Mouse (Mus musculus) lung, adult 2 months (tissue): ENCODE measurements around the gene Cabp1. TPM values are rescaled to one million over a fixed set of nuclear protein-coding genes. Genes with fewer than 3 reads are reported as not detected.
A peak's percentile ranks its signal among the peaks of the same experiment; 100 is the strongest.

Experiments
- DNase-seq: peaks from one replicate; pipeline ENCODE4 v3.0.0; 2022
- H3K4me1 ChIP-seq: fragments of 200-500 bp; 2 replicates; pipeline ENCODE4 v1.6.1; 2011; ENCODE audit warnings: low read length; ENCODE audit not compliant: control insufficient read depth, insufficient read depth
- H3K4me3 ChIP-seq: fragments of 200-500 bp; replicated peaks from 2 replicates; pipeline ENCODE3; 2011; ENCODE audit warnings: low read depth, mild to moderate bottlenecking, control low read depth, low read length; ENCODE audit errors: extremely low read depth
- CTCF ChIP-seq: fragments of 200-500 bp; IDR thresholded peaks from 2 replicates; pipeline ENCODE4 v1.5.1; 2011; ENCODE audit warnings: mild to moderate bottlenecking, low read length, control low read depth; ENCODE audit not compliant: insufficient read depth
- POLR2A ChIP-seq: fragments of 200-500 bp; IDR thresholded peaks from 2 replicates; pipeline ENCODE4 v1.6.1; 2011; ENCODE audit warnings: low read depth, mild to moderate bottlenecking, control low read depth, low read length, borderline replicate concordance; ENCODE audit errors: extremely low read depth
- WGBS: fragments of 180-500 bp; shearing (Covaris S2); methylation state at CpG from one replicate; pipeline ENCODE4 v1.1.7; 2018; 5-methylcytosine and 5-hydroxymethylcytosine counted together
- polyA plus RNA-seq: library from polyadenylated mRNA; depleted of rRNA; stranded (reverse); fragments of >200 nt; gene quantifications from 2 replicates; pipeline ENCODE4 v1.2.3, GENCODE M21; 2012

Cabp1 gene
- polyA plus RNA-seq, 1 experiment, result 6.9 TPM

DNA sequence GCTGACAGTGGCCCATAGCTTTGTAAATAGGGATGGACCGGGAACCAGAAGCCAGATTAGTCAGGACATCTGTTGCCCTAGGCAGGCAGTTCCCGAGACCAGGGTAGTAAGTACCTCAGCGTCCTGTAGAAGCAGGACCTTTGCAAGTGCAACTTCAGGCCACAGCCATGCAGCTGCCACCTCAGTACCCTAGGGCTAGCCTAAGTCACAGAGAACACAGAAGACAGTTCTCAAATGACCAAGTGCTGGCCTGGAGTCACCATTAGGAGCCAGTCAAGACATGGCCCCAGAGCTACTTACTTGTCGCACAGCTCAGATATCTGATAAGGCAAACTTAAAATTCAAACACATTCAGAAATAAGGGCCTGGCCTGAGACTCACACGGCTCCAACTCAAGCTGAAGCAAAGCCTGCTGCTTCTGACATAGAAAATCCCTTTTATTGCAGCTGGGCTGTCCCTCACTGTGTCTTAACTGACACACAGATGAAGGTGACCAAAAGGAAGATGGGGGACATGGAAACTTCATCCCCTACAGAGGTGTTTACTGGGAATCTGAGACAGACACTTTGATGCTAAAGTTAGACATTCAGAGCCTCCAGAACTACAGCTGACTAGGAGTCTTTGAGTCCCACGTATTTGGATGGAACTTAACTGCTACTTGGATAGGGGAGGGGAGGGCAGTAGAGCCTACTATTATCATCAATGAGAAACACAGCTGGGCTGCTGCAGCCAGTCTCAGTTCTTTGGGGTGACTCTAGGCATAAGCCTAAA, 48.0 kb downstream of the Cabp1 start:
- 72% methylated on average over 6 of the region's 6 CpGs for WGBS

DNA sequence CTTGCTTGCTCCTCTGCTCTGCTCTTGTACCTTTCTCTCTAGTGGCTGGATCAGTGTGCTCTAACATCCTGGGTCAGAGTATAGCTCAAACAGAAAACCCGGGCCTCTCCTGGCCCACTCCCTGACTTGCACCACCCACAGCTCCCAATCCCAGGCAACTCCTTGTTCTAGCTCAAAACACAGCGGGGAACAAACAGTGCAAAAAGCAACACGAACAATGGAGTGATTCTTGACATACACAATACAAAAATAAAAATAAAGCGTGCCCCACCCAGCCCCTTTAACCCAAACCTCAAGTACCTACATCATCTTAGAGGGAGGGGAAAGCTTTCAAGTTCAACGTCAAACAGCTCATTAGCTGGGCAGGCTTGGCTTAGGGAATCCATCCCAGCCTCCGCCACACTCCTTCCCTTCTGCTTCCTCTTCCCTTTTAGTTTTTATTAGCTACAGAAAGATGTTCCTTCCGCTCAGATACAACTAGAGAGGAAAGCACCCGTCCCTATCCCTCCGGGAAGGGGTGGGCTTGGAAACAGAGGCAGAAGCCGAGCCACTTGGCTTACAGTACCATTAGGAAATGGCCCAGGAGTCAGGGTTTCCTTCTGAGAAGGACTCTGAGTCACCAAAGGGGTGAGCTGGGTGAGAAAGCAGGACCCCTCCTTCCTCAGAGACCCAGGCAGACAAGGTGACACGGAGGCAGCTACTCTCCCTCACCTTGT, 48.8 kb downstream of the Cabp1 start:
- TF ChIP-seq CTCF (no peak), POLR2A (no peak)
- peaks cover 5% of the 10 kb centered on the region for H3K4me1 ChIP-seq
- WGBS, result 48% methylated on average over 11 of the region's 11 CpGs
- no peak overlapping the region for H3K4me3 ChIP-seq
- no peak for DNase-seq

More for the DNA sequence above, 48.0 kb downstream of the Cabp1 start:
- no peak for DNase-seq
- no peak overlapping the region for H3K4me3 ChIP-seq
- H3K4me1 ChIP-seq, result peaks cover 5% of the 10 kb centered on the region
- TF ChIP-seq POLR2A (no peak), CTCF (no peak)

DNA sequence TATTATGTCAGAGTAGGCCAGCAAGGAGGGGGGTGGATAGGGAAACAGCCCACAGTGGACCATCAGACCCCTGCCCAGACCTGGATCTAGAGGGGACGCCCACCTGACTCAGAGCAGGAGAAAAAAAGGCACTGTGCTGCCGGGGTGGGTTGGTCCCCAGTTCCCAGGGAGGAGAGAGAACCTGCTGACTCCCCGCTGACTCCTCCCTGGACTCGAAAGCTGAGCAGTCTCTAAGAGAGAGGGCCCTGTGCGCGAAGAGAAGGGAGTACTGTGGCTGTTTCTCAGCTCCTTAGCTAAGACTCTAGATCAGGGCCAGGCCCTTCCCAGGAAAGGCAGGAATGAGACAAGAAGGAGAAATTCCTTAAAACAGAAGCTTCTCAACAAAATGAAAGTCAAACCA, 49.7 kb downstream of the Cabp1 start:
- WGBS, result 78% methylated on average over 6 of the region's 6 CpGs
- no peak for TF ChIP-seq POLR2A
- no peak for TF ChIP-seq CTCF
- DNase-seq, result no peak

DNA sequence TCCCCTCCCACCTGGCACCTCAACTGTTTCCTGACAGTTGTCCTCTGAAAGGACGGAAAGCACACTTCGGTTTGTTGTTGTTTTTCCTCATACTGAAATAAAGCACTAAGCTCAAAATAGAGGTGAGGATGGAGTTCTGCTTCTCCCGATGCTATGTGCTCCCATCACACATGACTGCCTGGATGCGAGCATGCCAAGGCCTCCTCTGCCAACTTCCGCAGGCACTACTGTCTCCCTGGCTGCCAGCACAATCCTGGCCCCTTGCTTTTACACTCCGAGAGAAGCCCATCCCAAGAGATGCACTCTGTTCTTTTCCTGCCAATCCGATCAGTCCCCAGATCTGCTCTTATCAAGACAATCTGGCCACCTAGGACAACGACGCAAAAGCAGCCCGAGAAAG, 50.6 kb downstream of the Cabp1 start:
- WGBS, result 56% methylated on average over 10 of the region's 10 CpGs
- peaks cover 5% of the 10 kb centered on the region for H3K4me1 ChIP-seq
- no peak overlapping the region for H3K4me3 ChIP-seq
- TF ChIP-seq CTCF (no peak), POLR2A (no peak)
- no peak for DNase-seq

More for the DNA sequence above, 49.7 kb downstream of the Cabp1 start:
- peaks cover 5% of the 10 kb centered on the region for H3K4me1 ChIP-seq
- no peak overlapping the region for H3K4me3 ChIP-seq

DNA sequence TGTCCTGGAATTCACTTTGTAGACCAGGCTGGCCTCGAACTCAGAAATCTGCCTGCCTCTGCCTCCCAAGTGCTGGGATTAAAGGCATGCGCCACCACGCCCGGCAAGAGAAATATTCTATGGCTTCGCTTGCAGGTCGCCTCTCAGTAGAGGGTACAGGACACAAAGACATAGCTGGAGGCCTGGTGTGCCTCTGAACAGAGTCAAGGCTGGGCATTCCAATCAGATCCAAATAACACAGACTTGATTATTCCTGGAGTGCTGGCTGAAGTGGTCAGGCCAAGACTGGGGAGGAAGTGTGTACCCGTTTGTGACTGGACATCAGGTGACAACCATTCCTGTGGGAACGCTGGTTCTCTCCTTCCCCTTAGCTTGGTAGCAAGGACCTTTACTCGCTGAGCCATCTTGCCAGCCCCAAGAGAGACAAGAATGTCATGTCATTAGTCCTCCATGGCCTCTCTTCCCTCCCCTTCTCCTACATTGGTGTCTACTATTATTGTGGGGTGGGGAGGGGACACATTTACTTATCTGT, 51.9 kb downstream of the Cabp1 start:
- TF ChIP-seq CTCF (no peak), POLR2A (no peak)
- Histone ChIP-seq H3K4me1 (peaks cover 3% of the 10 kb centered on the region; the same call in 1 of the 2 replicates), H3K4me3 (no peak overlapping the region)
- 87% methylated on average over 9 of the region's 9 CpGs for WGBS
- no peak for DNase-seq

DNA sequence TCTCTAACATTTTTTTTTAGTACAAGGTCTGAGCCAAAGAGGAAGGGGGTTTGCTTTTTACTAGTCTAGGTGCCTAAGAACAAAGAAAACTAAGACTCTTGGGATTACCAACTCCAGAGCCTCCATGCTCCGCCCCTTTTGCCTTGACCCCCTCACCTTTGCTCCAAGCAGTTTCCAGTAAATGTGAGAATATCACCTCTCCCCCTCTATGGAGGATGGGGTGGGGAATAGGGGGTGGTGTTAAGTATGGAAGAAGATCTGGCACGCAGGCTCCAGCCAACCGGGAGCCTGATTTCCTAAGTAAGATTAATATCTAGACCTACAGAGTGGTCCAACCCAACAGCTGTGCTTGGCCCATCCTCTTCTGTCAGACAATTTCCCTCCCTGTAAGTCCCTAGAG, 53.5 kb downstream of the Cabp1 start:
- TF ChIP-seq CTCF (no peak), POLR2A (no peak)
- no peak overlapping the region for H3K4me3 ChIP-seq
- DNase-seq, result no peak
- WGBS, result 61% methylated on average over 3 of the region's 3 CpGs
- H3K4me1 ChIP-seq, result peaks cover under 1% of the 10 kb centered on the region; the same call in 1 of the 2 replicates

DNA sequence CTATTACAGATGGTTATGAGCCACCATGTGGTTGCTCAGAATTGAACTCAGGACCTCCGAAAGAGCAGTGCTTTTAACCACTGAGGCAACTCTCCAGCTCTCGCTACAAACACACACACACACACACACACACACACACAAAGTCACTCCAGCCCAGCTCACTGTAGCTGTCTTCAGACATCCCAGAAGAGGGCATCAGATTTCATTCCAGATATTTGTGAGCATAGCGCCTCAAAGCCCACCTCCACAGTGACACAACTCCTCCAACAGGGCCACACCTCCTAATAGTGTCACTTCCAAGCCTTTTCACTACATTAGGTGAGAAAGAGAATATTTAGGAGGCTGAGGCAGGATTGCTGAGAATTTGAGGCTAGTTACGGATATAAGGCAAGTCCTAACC, 55.1 kb downstream of the Cabp1 start:
- peaks cover 1% of the 10 kb centered on the region; the same call in 1 of the 2 replicates for H3K4me1 ChIP-seq
- DNase-seq, result no peak
- H3K4me3 ChIP-seq, result no peak overlapping the region
- no peak for TF ChIP-seq CTCF
- no peak for TF ChIP-seq POLR2A
- WGBS, result 72% methylated on average over 4 of the region's 4 CpGs

DNA sequence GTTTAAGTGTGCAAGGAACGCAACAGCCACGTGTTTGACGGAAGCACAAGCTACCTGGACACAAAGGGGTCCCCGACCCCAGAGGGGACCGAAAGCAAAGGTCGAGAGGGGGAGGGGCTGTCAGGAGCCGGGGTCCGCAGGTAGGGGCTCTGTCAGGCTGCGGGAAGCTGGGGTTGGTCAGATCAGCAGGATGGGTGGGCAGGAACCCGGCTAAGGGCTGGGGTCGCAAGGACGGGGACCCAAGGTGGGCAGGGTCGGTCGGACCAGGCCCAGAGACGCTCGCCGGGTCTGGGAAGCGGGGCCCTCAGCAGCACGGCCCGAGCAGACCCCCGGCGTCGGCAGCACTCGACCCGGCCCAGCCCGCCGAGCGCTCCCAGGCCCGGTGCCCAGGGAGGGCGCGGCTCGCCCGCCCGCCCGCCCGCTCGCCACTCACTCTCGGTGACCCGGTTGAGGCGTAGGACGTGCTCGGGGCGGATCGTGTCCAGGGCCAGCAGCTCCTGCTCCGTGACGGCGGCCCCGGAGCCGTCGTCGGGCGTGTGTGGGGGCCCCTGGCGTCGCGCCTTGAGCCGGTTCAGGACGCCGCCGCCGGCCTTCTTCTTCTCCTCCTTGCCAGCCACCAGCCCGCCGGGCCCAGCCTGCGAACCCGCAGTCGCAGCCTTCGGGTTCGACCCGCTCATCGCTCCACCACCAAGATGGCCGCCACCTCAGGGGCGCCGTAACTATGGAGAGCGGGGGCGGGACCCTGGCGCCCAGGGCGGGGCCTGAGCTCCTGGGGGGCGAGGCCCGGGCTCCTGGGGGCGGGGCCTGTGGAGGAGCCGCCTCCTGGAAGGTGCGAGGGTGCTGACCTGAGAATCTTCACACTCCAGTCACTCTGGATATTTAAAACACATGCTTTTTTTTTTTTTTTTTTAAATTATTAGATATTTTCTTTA, 59.7 kb downstream of the Cabp1 start, which contains the start of gene Unc119b:
Gene Unc119b, minus strand, starts transcription at position 742 of the 932 bp plus-strand sequence.
- peak; percentile 90 for DNase-seq
- WGBS, result under 1% methylated on average over 79 of the region's 81 CpGs
- Histone ChIP-seq H3K4me1 (peaks cover 14% of the 10 kb centered on the region), H3K4me3 (peak within 1 kb of the TSS; percentile 70)
- TF ChIP-seq CTCF (no peak), POLR2A (peak; percentile 52; the same call in 1 of the 2 replicates)

DNA sequence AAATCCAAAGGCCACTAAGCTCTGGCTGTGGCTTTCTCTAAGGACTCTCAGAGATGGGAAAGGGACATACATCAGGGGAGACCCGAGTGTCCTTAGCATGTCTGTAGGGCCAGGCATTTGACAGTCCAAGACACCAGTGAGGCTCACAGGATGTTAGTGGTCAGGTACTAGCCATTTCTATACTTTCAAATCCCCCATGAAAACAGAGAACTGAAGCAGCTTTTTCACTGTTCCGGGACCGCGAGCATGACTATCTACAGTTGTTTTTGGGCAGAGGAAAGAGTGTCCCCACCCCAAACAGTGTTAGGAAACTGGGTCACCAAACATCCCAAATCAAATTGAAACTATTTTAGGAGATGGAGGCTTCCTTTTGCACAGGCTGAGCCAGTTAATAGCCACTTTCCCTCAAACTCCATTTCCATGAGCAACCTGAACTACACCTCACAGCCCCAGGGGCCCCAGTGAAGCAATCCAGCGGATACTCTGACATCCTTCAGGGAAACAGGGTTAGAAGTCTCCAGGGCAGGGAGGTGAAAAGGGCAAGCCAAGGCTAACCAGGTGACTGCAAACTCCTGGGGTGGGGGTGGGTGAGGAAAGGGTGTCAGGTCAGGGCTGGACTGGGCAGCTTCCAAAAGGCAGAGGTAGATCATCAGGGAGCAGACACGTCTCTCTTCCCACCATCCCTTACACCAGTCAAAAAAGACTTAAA, 60.7 kb downstream of the Cabp1 start:
- 25% methylated on average over 6 of the region's 6 CpGs for whole genome bisulfite sequencing
- no peak for DNase-seq
- TF ChIP-seq CTCF, result no peak
- no peak for TF ChIP-seq POLR2A

More for the DNA sequence above, 60.7 kb downstream of the Cabp1 start:
- peaks cover 14% of the 10 kb centered on the region for H3K4me1 ChIP-seq
- H3K4me3 ChIP-seq, result peak overlapping the region; percentile 44
